ENCODE assay signal across 8 mouse cellular contexts in the genomic region with DNA sequence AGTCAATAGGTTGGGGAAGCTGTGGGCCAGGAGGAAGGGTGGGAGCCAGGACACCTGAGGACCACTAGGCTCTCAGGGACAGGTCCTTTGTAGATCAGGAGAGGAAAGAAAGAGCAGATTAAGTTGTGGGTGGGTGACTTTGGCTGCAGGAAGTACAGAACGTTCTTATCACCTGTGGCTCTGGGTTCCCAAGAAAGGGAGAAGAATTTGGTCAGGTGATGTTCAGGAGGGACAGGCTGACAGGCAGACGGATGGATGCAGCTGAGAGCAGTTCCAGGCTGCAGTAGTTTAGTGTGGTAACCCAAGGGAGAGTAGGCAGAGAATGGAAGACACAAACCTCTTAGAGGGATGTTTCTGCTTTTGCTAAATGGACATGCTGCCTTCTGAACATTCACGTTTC. TPM values are rescaled to one million over a fixed set of nuclear protein-coding genes. Genes with fewer than 3 reads are reported as not detected.
DNase-seq lines count a peak whose midpoint lies in the region; ATAC-seq and TF ChIP-seq lines count a peak whose summit lies in the region.

No protein-coding gene starts in this region.

- intact Hi-C loops in gastrocnemius, adult 2 months (cut with DNase I) = no loop called here

- WGBS in limb, embryonic 13.5 days = 41% methylated on average over 3 of the region's 3 CpGs
- 32% methylated on average over 3 of the region's 3 CpGs for WGBS in stomach, embryonic 15.5 days

- H3K27ac ChIP-seq in gastrocnemius, adult 2 months = peak overlapping the region; percentile 43; the same call in 1 of the 2 replicates
- peak overlapping the region; percentile 33; the same call in 1 of the 2 replicates for H3K27ac ChIP-seq in limb, embryonic 13.5 days
- peak overlapping the region; percentile 83 for H3K27ac ChIP-seq in stomach, embryonic 15.5 days

- peak overlapping the region; percentile 51 for H3K4me2 ChIP-seq in limb, embryonic 13.5 days (replicated peaks)
- H3K4me2 ChIP-seq in stomach, embryonic 15.5 days = peak overlapping the region; percentile 48

- H3K9me3 ChIP-seq in megakaryocyte, embryonic 14.5 days = no peaks in the 10 kb centered on the region
- H3K9me3 ChIP-seq in limb, embryonic 13.5 days = no peaks in the 10 kb centered on the region
- no peaks in the 10 kb centered on the region for H3K9me3 ChIP-seq in stomach, embryonic 15.5 days

- H3K36me3 ChIP-seq in megakaryocyte, embryonic 14.5 days (replicated peaks; ENCODE audit: low read length) = peaks cover 4% of the 10 kb centered on the region
- H3K36me3 ChIP-seq in limb, embryonic 13.5 days = no peaks in the 10 kb centered on the region
- no peaks in the 10 kb centered on the region for H3K36me3 ChIP-seq in stomach, embryonic 15.5 days

- DNase-seq in gastrocnemius, adult 2 months = no peak
- DNase-seq in gastrocnemius, postnatal 25 days = no peak
- no peak for DNase-seq in urinary bladder, postnatal 4 days (ENCODE audit: low spot score in 2 of 2)
- no peak for DNase-seq in right cerebral cortex, postnatal 25 days

- peaks cover under 1% of the 10 kb centered on the region for H3K27me3 ChIP-seq in megakaryocyte, embryonic 14.5 days (replicated peaks)
- H3K27me3 ChIP-seq in limb, embryonic 13.5 days = peaks cover under 1% of the 10 kb centered on the region; the same call in 1 of the 2 replicates
- H3K27me3 ChIP-seq in stomach, embryonic 15.5 days (replicated peaks) = no peaks in the 10 kb centered on the region

- H3K9ac ChIP-seq in limb, embryonic 13.5 days = peak overlapping the region; percentile 43; the same call in 1 of the 2 replicates
- no peak overlapping the region for H3K9ac ChIP-seq in stomach, embryonic 15.5 days

- ATAC-seq in megakaryocyte, adult 5-6 weeks (ENCODE audit: poor library complexity, severe bottlenecking) = no peak
- no peak for ATAC-seq in limb, embryonic 13.5 days (ENCODE audit: low FRiP score, low read depth)
- no peak for ATAC-seq in stomach, embryonic 15.5 days (ENCODE audit: insufficient read depth, low FRiP score, low read depth)

- peaks cover 84% of the 10 kb centered on the region for H3K4me1 ChIP-seq in megakaryocyte, embryonic 14.5 days
- peaks cover 48% of the 10 kb centered on the region for H3K4me1 ChIP-seq in limb, embryonic 13.5 days
- peaks cover 23% of the 10 kb centered on the region for H3K4me1 ChIP-seq in stomach, embryonic 15.5 days

- no peak for TF ChIP-seq CTCF in gastrocnemius, adult 2 months (IDR thresholded peaks at IDR 0.05)

- no peak overlapping the region for H3K4me3 ChIP-seq in gastrocnemius, adult 2 months
- peak overlapping the region; percentile 93 for H3K4me3 ChIP-seq in megakaryocyte, embryonic 14.5 days (replicated peaks)
- no peak overlapping the region for H3K4me3 ChIP-seq in limb, embryonic 13.5 days
- no peak overlapping the region for H3K4me3 ChIP-seq in stomach, embryonic 15.5 days (replicated peaks)

RNA-seq across cellular contexts. Expression of a gene that starts 42.5 kb away (rescaled TPM):
- total RNA-seq in gastrocnemius, adult 2 months (2021) = not detected
- not detected for total RNA-seq in gastrocnemius, postnatal 25 days (2021)
- 0.39 TPM in 1 of 2 replicates, not detected in the other for polyA plus RNA-seq in megakaryocyte, embryonic 14.5 days (2012; ENCODE audit: insufficient read depth, low replicate concordance)
- total RNA-seq in megakaryocyte, adult 5-6 weeks (2015) = not detected in 2 replicates
- total RNA-seq in megakaryocyte, adult 5-6 weeks (2017) = not detected in 2 replicates
- 0.67 and 0.86 TPM in 2 replicates for polyA plus RNA-seq in limb, embryonic 13.5 days (2015; fragmentation: Nextera tagmentation; extraction: Ambion mirVana)
- 3.1 and 3.9 TPM in 2 replicates for polyA plus RNA-seq in stomach, embryonic 15.5 days (2015; fragmentation: Nextera tagmentation; extraction: Ambion mirVana)

Comparison
In these comparisons a context has a peak if more than half of its experiments do, and no peak if none do; other contexts are left out.
1. H3K27ac ChIP-seq: peak in every context shown above with its lines; median percentile 83 in stomach, embryonic 15.5 days; 43 in gastrocnemius, adult 2 months; 33 in limb, embryonic 13.5 days.